Mouse (Mus musculus) heart, postnatal 0 days (tissue): ENCODE data around the gene Uchl5.

Experiments
- CTCF ChIP-seq: IDR thresholded peaks from 2 replicates; pipeline ENCODE4 v1.5.1; 2016; ENCODE audit warnings: antibody characterized with exemption, control low read depth, low read depth
- EP300 ChIP-seq: IDR thresholded peaks from 2 replicates; pipeline ENCODE4 v1.6.1; 2016; ENCODE audit warnings: antibody characterized with exemption, low read depth

GRCm38 (mm10) chr1:143809062-143809461, 32.0 kb downstream of the Uchl5 start:
- TF ChIP-seq CTCF: no peak
- no peak for TF ChIP-seq EP300
